Mouse (Mus musculus): ENCODE measurements at regions not wholly inside any gene's neighbourhood (a gene's known extent, or its start where the extent isn't known, plus 50 kb on each side); places are given as distances from the start of the nearest gene placed in this dataset.
A peak's percentile ranks its signal among the peaks of the same experiment; 100 is the strongest.

- H3K4me3 ChIP-seq (ENCODE audit: low read depth, low read length): no peak overlapping the region
- DNase-seq (peak; percentile 60), ATAC-seq (ENCODE audit: insufficient read depth) (no peak)
- H3K27me3 ChIP-seq (ENCODE audit: insufficient read depth, low read length): peaks cover 2% of the 10 kb centered on the region; the same call in 1 of the 2 replicates
- no peak overlapping the region for H3K4me2 ChIP-seq
- peak overlapping the region; percentile 81; the same call in 1 of the 2 replicates for H3K27ac ChIP-seq (ENCODE audit: low read depth)
- no peak for TF ChIP-seq CTCF (IDR thresholded peaks at IDR 0.05; ENCODE audit: low read depth)
- H3K9me3 ChIP-seq (ENCODE audit: low read depth, low read length): no peaks in the 10 kb centered on the region
- no peaks in the 10 kb centered on the region for H3K36me3 ChIP-seq (ENCODE audit: insufficient read depth)
- H3K4me1 ChIP-seq (ENCODE audit: insufficient read depth): 0 out of 2 replicates have a peak, but pooled peaks cover 4% of the 10 kb centered on the region
- 51% methylated on average over 11 of the region's 11 CpGs for WGBS
- H3K9ac ChIP-seq: no peak overlapping the region
Measured at GRCm38 (mm10) chrX:99292758-99293157, 156.8 kb downstream of the Efnb1 start.

- WGBS: 35% methylated on average over 5 of the region's 5 CpGs
- H3K4me3 ChIP-seq (ENCODE audit: low read depth, low read length): no peak overlapping the region
- ATAC-seq (ENCODE audit: insufficient read depth): peak; percentile 21
- no peaks in the 10 kb centered on the region for H3K36me3 ChIP-seq (ENCODE audit: insufficient read depth)
- TF ChIP-seq CTCF (IDR thresholded peaks at IDR 0.05; ENCODE audit: low read depth): no peak
- H3K27me3 ChIP-seq (ENCODE audit: insufficient read depth, low read length): peaks cover 2% of the 10 kb centered on the region; the same call in 1 of the 2 replicates
- H3K9me3 ChIP-seq (ENCODE audit: low read depth, low read length): no peaks in the 10 kb centered on the region
- no peak overlapping the region for H3K4me2 ChIP-seq
- no peak overlapping the region for H3K9ac ChIP-seq
- DNase-seq: no peak
- peak overlapping the region; percentile 81 for H3K27ac ChIP-seq (ENCODE audit: low read depth)
- H3K4me1 ChIP-seq (ENCODE audit: insufficient read depth): 0 out of 2 replicates have a peak, but pooled peaks cover 4% of the 10 kb centered on the region
Measured at GRCm38 (mm10) chrX:99291965-99292364, 156.0 kb downstream of the Efnb1 start.

- 8% methylated on average over 8 of the region's 10 CpGs for WGBS
- no peak for TF ChIP-seq CTCF (IDR thresholded peaks at IDR 0.05; ENCODE audit: low read depth)
- no peaks in the 10 kb centered on the region for H3K36me3 ChIP-seq (ENCODE audit: insufficient read depth)
- DNase-seq: peak; percentile 86
- H3K4me1 ChIP-seq (ENCODE audit: insufficient read depth): peaks cover 5% of the 10 kb centered on the region; the same call in 1 of the 2 replicates
- ATAC-seq (ENCODE audit: insufficient read depth): peak; percentile 86
- H3K27ac ChIP-seq (ENCODE audit: low read depth): peak overlapping the region; percentile 86
- no peak overlapping the region for H3K4me2 ChIP-seq
- no peaks in the 10 kb centered on the region for H3K9me3 ChIP-seq (ENCODE audit: low read depth, low read length)
- H3K4me3 ChIP-seq (ENCODE audit: low read depth, low read length): no peak overlapping the region
- peaks cover 2% of the 10 kb centered on the region; the same call in 1 of the 2 replicates for H3K27me3 ChIP-seq (ENCODE audit: insufficient read depth, low read length)
- H3K9ac ChIP-seq: no peak overlapping the region
Measured at GRCm38 (mm10) chrX:99291423-99291963, 155.6 kb downstream of the Efnb1 start.

- no peaks in the 10 kb centered on the region for H3K9me3 ChIP-seq (ENCODE audit: low read depth, low read length)
- H3K27me3 ChIP-seq (ENCODE audit: insufficient read depth, low read length): no peaks in the 10 kb centered on the region
- H3K9ac ChIP-seq: no peak overlapping the region
- no peak overlapping the region for H3K4me3 ChIP-seq (ENCODE audit: low read depth, low read length)
- no peak for ATAC-seq (ENCODE audit: insufficient read depth)
- H3K36me3 ChIP-seq (ENCODE audit: insufficient read depth): no peaks in the 10 kb centered on the region
- no peak for TF ChIP-seq CTCF (IDR thresholded peaks at IDR 0.05; ENCODE audit: low read depth)
- no peak overlapping the region for H3K4me2 ChIP-seq
- WGBS: 77% methylated on average over 4 of the region's 4 CpGs
- peaks cover 11% of the 10 kb centered on the region; the same call in 1 of the 2 replicates for H3K4me1 ChIP-seq (ENCODE audit: insufficient read depth)
- DNase-seq: no peak
- H3K27ac ChIP-seq (ENCODE audit: low read depth): no peak overlapping the region
Measured at GRCm38 (mm10) chrX:99287988-99288387, 152.1 kb downstream of the Efnb1 start.

GRCm38 (mm10) chrX:99286876-99287275, 150.9 kb downstream of the Efnb1 start:
- Histone ChIP-seq H3K9me3 (ENCODE audit: low read depth, low read length) (no peaks in the 10 kb centered on the region), H3K4me3 (ENCODE audit: low read depth, low read length) (no peak overlapping the region), H3K9ac (no peak overlapping the region), H3K4me1 (ENCODE audit: insufficient read depth) (peaks cover 11% of the 10 kb centered on the region; the same call in 1 of the 2 replicates), H3K36me3 (ENCODE audit: insufficient read depth) (no peaks in the 10 kb centered on the region), H3K27ac (ENCODE audit: low read depth) (no peak overlapping the region), H3K4me2 (no peak overlapping the region), H3K27me3 (ENCODE audit: insufficient read depth, low read length) (no peaks in the 10 kb centered on the region)
- DNase-seq (no peak), ATAC-seq (ENCODE audit: insufficient read depth) (no peak)
- TF ChIP-seq CTCF (IDR thresholded peaks at IDR 0.05; ENCODE audit: low read depth): no peak
- 60% methylated on average over 2 of the region's 2 CpGs for WGBS

GRCm38 (mm10) chrX:99285611-99286010, 149.7 kb downstream of the Efnb1 start:
- no peaks in the 10 kb centered on the region for H3K27me3 ChIP-seq (ENCODE audit: insufficient read depth, low read length)
- 18% methylated on average over 9 of the region's 9 CpGs for WGBS
- H3K9me3 ChIP-seq (ENCODE audit: low read depth, low read length): no peaks in the 10 kb centered on the region
- H3K27ac ChIP-seq (ENCODE audit: low read depth): peak overlapping the region; percentile 87
- no peak overlapping the region for H3K4me2 ChIP-seq
- H3K9ac ChIP-seq: no peak overlapping the region
- no peak overlapping the region for H3K4me3 ChIP-seq (ENCODE audit: low read depth, low read length)
- TF ChIP-seq CTCF (IDR thresholded peaks at IDR 0.05; ENCODE audit: low read depth): no peak
- peaks cover 7% of the 10 kb centered on the region; the same call in 1 of the 2 replicates for H3K4me1 ChIP-seq (ENCODE audit: insufficient read depth)
- ATAC-seq (ENCODE audit: insufficient read depth) (peak; percentile 93), DNase-seq (peak; percentile 92)
- H3K36me3 ChIP-seq (ENCODE audit: insufficient read depth): no peaks in the 10 kb centered on the region

GRCm38 (mm10) chrX:99280991-99281390, 145.1 kb downstream of the Efnb1 start:
- Histone ChIP-seq H3K36me3 (ENCODE audit: insufficient read depth) (no peaks in the 10 kb centered on the region), H3K4me3 (ENCODE audit: low read depth, low read length) (no peak overlapping the region), H3K27ac (ENCODE audit: low read depth) (no peak overlapping the region), H3K9me3 (ENCODE audit: low read depth, low read length) (no peaks in the 10 kb centered on the region), H3K27me3 (ENCODE audit: insufficient read depth, low read length) (peaks cover 3% of the 10 kb centered on the region; the same call in 1 of the 2 replicates), H3K4me2 (no peak overlapping the region), H3K4me1 (ENCODE audit: insufficient read depth) (0 out of 2 replicates have a peak, but pooled peaks cover 2% of the 10 kb centered on the region), H3K9ac (no peak overlapping the region)
- no peak for TF ChIP-seq CTCF (IDR thresholded peaks at IDR 0.05; ENCODE audit: low read depth)
- WGBS: 45% methylated on average over 5 of the region's 5 CpGs
- ATAC-seq (ENCODE audit: insufficient read depth) (no peak), DNase-seq (no peak)
